Mouse (Mus musculus) urinary bladder, postnatal 0 days (tissue): ENCODE results near the gene Atp13a3. TPM values are rescaled to one million over a fixed set of nuclear protein-coding genes. Genes with fewer than 3 reads are reported as not detected.

Experiments used
- polyA plus RNA-seq: library from polyadenylated mRNA; unstranded; fragments of >200 nt; fragmentation: Nextera tagmentation; extraction: Ambion mirVana; gene quantifications from 2 replicates; pipeline ENCODE4 v1.2.1, GENCODE M21; 2015

Atp13a3 gene
- 10.0 and 11.1 TPM in 2 replicates for polyA plus RNA-seq

DNA sequence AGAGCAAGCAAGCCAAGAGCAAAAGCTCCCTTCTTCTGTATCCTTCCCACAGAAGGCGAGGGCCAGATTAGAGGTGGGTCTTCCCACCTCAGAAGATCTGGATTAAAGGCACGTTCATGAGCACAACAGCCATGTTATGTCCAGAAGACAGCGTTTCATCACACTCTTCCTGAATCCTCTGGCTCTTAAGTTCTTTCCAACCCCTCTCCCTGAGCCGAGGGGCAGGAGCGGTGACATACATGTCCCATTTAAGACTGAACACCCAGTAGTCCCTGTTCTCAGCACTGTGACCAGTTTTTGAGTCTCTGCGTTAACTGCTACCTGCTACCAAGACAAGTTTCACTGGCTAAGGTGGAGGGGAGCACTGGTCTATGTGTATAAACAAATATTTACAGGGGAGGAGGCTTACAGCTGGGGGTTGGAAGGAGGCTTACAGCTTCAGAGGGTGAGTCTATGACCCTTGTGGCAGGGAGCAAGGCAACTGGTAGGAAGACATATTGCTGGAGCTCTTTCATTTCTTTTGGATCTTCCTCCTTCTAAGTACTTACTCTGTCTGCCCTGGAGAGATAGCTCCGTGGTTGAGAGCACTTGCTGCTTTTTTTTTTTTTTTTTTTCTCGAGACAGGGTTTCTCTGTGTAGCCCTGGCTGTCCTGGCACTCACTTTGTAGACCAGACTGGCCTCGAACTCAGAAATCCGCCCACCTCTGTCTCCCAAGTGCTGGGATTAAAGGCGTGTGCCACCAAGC, at the start of gene Atp13a3:
TSS of gene Atp13a3 (minus strand) at position 51 of the 746 bp plus-strand sequence.

DNA sequence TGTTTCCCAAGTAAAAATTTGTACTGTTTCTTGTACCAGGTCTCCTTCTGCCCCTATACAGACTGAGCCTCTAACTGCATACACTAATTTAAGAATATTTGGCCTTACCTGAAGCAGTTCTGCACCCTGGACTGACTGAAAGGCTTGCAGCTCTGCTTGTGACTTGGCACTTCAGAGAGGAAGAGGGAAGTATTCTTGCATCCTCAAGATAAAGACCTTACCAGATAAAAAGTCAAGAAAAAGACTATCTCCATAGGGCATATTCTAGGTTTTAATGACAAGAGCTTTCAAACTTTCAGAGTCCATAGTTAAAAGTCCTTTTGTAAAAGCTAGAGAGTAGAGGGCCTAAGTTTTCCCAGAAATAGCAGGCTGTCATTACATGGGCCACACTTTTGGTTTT, 95.1 kb downstream of the Atp13a3 start, which contains the start of gene Gp5:
TSS of gene Gp5 (minus strand) at position 133 of the 400 bp plus-strand sequence.

DNA sequence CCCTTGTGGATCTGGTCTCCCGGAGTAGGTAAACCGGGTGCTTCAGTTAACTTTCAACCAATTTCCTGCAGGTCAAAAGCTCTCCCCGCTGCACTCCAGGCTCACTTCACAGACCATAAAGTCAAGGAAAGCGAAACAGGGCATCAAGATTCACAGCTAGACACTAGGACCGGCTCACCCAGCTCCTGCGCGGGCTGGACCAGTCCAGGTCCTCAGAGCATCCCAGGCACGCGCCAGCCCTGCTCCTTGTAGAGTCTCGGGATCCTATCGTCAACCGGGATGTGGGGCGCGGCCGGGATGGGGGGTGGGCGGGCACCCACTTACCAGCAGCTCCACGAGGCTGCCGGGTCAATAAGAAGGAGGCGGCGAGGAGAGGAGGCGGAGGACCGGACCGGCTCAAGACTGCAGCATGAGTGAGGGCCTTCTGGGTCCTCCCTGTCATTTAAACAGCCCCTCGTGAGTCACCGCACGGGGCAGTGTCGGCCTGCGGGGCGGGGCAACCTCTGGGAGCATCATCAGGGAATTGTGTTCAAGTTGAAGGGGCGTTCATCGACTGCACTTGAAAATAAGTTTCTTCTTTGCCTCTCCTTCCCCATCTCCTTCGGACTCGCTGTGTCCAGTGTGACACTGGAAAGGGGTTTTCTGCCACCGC, 122.8 kb downstream of the Atp13a3 start, which contains the start of gene Lrrc15:
TSS of gene Lrrc15 (minus strand) at position 413 of the 652 bp plus-strand sequence.

DNA sequence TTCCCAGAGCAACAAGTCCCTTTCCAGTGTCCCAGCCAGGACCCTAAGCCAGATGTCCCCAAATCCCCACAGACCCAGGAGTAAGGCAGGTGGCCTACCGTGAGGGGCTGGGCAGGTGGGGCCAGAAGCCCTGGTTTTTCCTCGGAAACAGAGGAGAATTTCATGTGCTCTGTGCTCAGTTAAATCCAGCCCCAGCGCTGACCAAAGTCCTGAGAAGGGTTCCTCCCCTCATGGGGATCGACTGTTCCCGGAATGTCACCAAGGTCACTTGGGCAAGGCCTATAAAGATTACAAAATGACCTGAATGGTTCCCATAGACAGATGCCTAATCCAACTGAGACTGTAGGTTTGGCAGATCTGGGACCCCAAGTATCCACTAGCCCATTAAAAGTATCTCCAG, 138.4 kb downstream of the Atp13a3 start, which contains the start of gene Cpn2:
TSS of gene Cpn2 (minus strand) at position 141 of the 400 bp plus-strand sequence.

Other genes with a start within 250 kb of the Atp13a3 start
- not detected in 2 replicates for gene Cpn2, start 138.5 kb downstream of the Atp13a3 start, polyA plus RNA-seq
- 0.34 and 0.40 TPM in 2 replicates for gene Lrrc15, start 122.7 kb downstream of the Atp13a3 start, polyA plus RNA-seq
- gene Gp5, start 95.2 kb downstream of the Atp13a3 start, polyA plus RNA-seq, result 0.13 and 0.51 TPM in 2 replicates
- gene Tmem44, start 144.9 kb upstream of the Atp13a3 start, polyA plus RNA-seq, result 3.2 and 3.8 TPM in 2 replicates
- 28.9 and 30.6 TPM in 2 replicates for gene Lsg1, start 181.6 kb upstream of the Atp13a3 start, polyA plus RNA-seq
- gene Fam43a, start 193.7 kb upstream of the Atp13a3 start, polyA plus RNA-seq, result 11.9 and 12.2 TPM in 2 replicates